Mouse (Mus musculus) CH12.LX (cell line): ENCODE measurements around the gene Uck1. TPM values are rescaled to one million over a fixed set of nuclear protein-coding genes. Genes with fewer than 3 reads are reported as not detected.

Source experiments
- DNase-seq: peaks from one replicate; pipeline ENCODE4 v3.0.0-alpha.2; 2013; ENCODE audit errors: extremely low read depth
- H3K27ac ChIP-seq: 2 replicates; pipeline ENCODE4 v1.5.1; 2012; ENCODE audit warnings: low read depth, mild to moderate bottlenecking, control low read depth, moderate library complexity; ENCODE audit not compliant: insufficient read depth
- H3K27me3 ChIP-seq: replicated peaks from 2 replicates; pipeline ENCODE3; 2012; ENCODE audit warnings: inconsistent platforms
- H3K36me3 ChIP-seq, 2 experiments: replicated peaks in 1 of 2; 2 replicates each; pipeline versions ENCODE3 to v1.6.1; 2012; ENCODE audit warnings: inconsistent platforms in 1 of 2, low read length in 1 of 2, mild to moderate bottlenecking in 1 of 2, mixed read lengths in 1 of 2, moderate library complexity in 1 of 2; ENCODE audit not compliant: control insufficient read depth in 1 of 2, insufficient read depth in 1 of 2
- H3K4me1 ChIP-seq, 2 experiments: 2 replicates each; pipeline ENCODE4 v1.6.1; 2012; ENCODE audit warnings: inconsistent platforms in 1 of 2, moderate library complexity in 1 of 2; ENCODE audit not compliant: insufficient read depth in 2 of 2, control insufficient read depth in 1 of 2
- H3K4me2 ChIP-seq: 2 replicates; pipeline ENCODE4 v1.6.1; 2012; ENCODE audit warnings: low read depth, mild to moderate bottlenecking, control low read depth; ENCODE audit not compliant: poor library complexity, insufficient read depth, severe bottlenecking
- H3K4me3 ChIP-seq, 3 experiments: fragments of 150-350 bp in 1 of 3; sonication (generic) in 1 of 3; replicated peaks in 1 of 3; 2 replicates each; pipeline versions ENCODE3 to v1.5.1; 2011 to 2012; ENCODE audit warnings: low read depth in 2 of 3, low read length in 2 of 3, mild to moderate bottlenecking in 2 of 3, moderate library complexity in 2 of 3, control low read depth in 1 of 3, improper control_type of control experiment in 1 of 3, inconsistent platforms in 1 of 3, mixed read lengths in 1 of 3; ENCODE audit not compliant: poor library complexity in 1 of 3
- H3K79me2 ChIP-seq: replicated peaks from 2 replicates; pipeline ENCODE4 v1.6.1; 2012; ENCODE audit warnings: mild to moderate bottlenecking, moderate library complexity; ENCODE audit not compliant: control insufficient read depth, poor library complexity, insufficient read depth, severe bottlenecking; ENCODE audit errors: extremely low read depth
- H3K9ac ChIP-seq: 2 replicates; pipeline ENCODE4 v1.6.1; 2012; ENCODE audit warnings: low read depth, mild to moderate bottlenecking, control low read depth, moderate library complexity; ENCODE audit not compliant: insufficient read depth
- H3K9me3 ChIP-seq: replicated peaks from 2 replicates; pipeline ENCODE3; 2012; ENCODE audit warnings: low read length, inconsistent platforms, mixed read lengths
- BHLHE40 ChIP-seq: IDR thresholded peaks from 2 replicates; pipeline ENCODE4 v1.6.1; 2011; ENCODE audit warnings: mild to moderate bottlenecking, low read depth, low read length, improper control_type of control experiment
- E2F4 ChIP-seq: IDR thresholded peaks from 2 replicates; pipeline ENCODE4 v1.6.1; 2011; ENCODE audit warnings: low read depth, low read length, improper control_type of control experiment; ENCODE audit not compliant: insufficient replicate concordance
- GABPA ChIP-seq: IDR thresholded peaks from 2 replicates; pipeline ENCODE4 v1.6.1; 2012; ENCODE audit warnings: low read depth, low read length, improper control_type of control experiment, inconsistent platforms; ENCODE audit not compliant: insufficient replicate concordance
- JUN ChIP-seq: IDR thresholded peaks from 2 replicates; pipeline ENCODE4 v1.6.1; 2011; ENCODE audit warnings: low read depth, mild to moderate bottlenecking, low read length, improper control_type of control experiment, moderate library complexity; ENCODE audit not compliant: insufficient read depth
- JUND ChIP-seq: conservative IDR thresholded peaks from 2 replicates; pipeline ENCODE4 v1.6.1; 2011; ENCODE audit warnings: low read depth, low read length, improper control_type of control experiment
- MAFK ChIP-seq: IDR thresholded peaks from 2 replicates; pipeline ENCODE4 v1.6.1; 2011; ENCODE audit warnings: low read length, improper control_type of control experiment; ENCODE audit not compliant: insufficient replicate concordance
- NELFE ChIP-seq: IDR thresholded peaks from 2 replicates; pipeline ENCODE4 v1.6.1; 2011; ENCODE audit warnings: low read depth, low read length, improper control_type of control experiment
- POLR2A ChIP-seq: IDR thresholded peaks from 2 replicates; pipeline ENCODE4 v1.6.1; 2011; ENCODE audit warnings: low read depth, mild to moderate bottlenecking, improper control_type of control experiment, low read length
- RCOR1 ChIP-seq: conservative IDR thresholded peaks from 2 replicates; pipeline ENCODE4 v1.6.1; 2012; ENCODE audit warnings: low read depth, mild to moderate bottlenecking, inconsistent platforms, low read length, improper control_type of control experiment
- SMC3 ChIP-seq: IDR thresholded peaks from 2 replicates; pipeline ENCODE4 v1.6.1; 2011; ENCODE audit warnings: low read depth, low read length, improper control_type of control experiment
- TBP ChIP-seq: conservative IDR thresholded peaks from 2 replicates; pipeline ENCODE4 v1.6.1; 2011; ENCODE audit warnings: low read depth, low read length, improper control_type of control experiment
- UBTF ChIP-seq: IDR thresholded peaks from 2 replicates; pipeline ENCODE4 v1.6.1; 2012; ENCODE audit warnings: low read depth, mild to moderate bottlenecking, inconsistent platforms, low read length, improper control_type of control experiment, moderate library complexity
- ZKSCAN1 ChIP-seq: IDR thresholded peaks from 2 replicates; pipeline ENCODE4 v1.6.1; 2012; ENCODE audit warnings: low read depth, inconsistent platforms, low read length, improper control_type of control experiment, borderline replicate concordance
- ZMIZ1 ChIP-seq: IDR thresholded peaks from 2 replicates; pipeline ENCODE4 v1.6.1; 2012; ENCODE audit warnings: low read depth, mild to moderate bottlenecking, inconsistent platforms, low read length, improper control_type of control experiment
- ZNF384 ChIP-seq: IDR thresholded peaks from 2 replicates; pipeline ENCODE4 v1.6.1; 2012; ENCODE audit warnings: low read depth, low read length, improper control_type of control experiment, inconsistent platforms
- dilution Hi-C: fragments of 300-500 bp; cut with MboI; formaldehyde crosslinking; loops from 2 replicates; pipeline ENCODE4 v1.14.3; 2020; ENCODE audit warnings: low sequenced_read_pairs; ENCODE audit not compliant: extremely low pct_unique_long_range_greater_than_20kb, extremely low pct_ligation_motif_present
- in situ Hi-C: fragments of 300-500 bp; cut with MboI; formaldehyde crosslinking; loops from 3 replicates; pipeline ENCODE4 v1.14.3; 2019; ENCODE audit warnings: low sequenced_read_pairs, low pct_ligation_motif_present, low pct_unique_long_range_greater_than_20kb, mixed read lengths
- polyA plus RNA-seq: library from polyadenylated mRNA; unstranded; fragments of >175 nt; gene quantifications from 2 replicates; pipeline ENCODE4 v1.2.1, GENCODE M21; 2012; ENCODE audit warnings: low read depth; ENCODE audit not compliant: insufficient read length
- total RNA-seq, 2 experiments: library from RNA; depleted of rRNA; stranded (reverse); fragments of 300-350 nt in 1 of 2; fragments of >200 nt in 1 of 2; gene quantifications; 2 replicates each; pipeline ENCODE4 v1.2.3; 2012 to 2014

The Uck1 gene
- total and polyA plus RNA-seq, 3 experiments = 33.7 to 45.0 (median 35.7) TPM

DNA sequence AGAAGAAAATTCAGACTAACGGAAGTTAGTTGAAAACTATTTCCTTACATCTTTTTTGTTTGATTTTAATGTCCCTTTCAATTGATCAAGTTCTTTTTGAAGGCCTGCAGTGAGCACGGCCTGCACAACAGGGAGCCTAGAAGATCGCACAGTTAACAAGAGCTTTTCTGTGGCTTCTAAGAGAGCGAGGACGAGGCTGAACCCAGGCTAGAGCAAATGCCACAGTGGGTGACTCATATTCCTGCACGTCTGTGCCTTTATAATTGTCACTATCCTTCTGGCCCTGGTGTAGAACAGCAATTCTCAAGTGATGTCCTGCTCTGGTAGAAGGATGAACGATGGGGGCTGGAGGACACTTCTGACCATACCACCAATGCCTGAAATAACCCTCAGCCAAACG, 42.3 kb downstream of the Uck1 start:
- Histone ChIP-seq H3K36me3 (peaks cover 100% of the 10 kb centered on the region in 2 experiments), H3K27me3 (no peaks in the 10 kb centered on the region), H3K79me2 (no peaks in the 10 kb centered on the region), H3K27ac (no peak overlapping the region), H3K4me1 (peaks cover 7 to 33% of the 10 kb centered on the region in 2 experiments; a peak in 3 of 4 replicates), H3K4me2 (no peak overlapping the region), H3K9ac (no peak overlapping the region), H3K4me3 (no peak overlapping the region), H3K9me3 (no peaks in the 10 kb centered on the region)
- dilution Hi-C loops = no loop called here
- no peak for TF ChIP-seq ZMIZ1
- TF ChIP-seq SMC3 = no peak
- no peak for TF ChIP-seq ZKSCAN1
- TF ChIP-seq MAFK = no peak
- TF ChIP-seq E2F4 = no peak
- no peak for TF ChIP-seq JUND
- no peak for TF ChIP-seq UBTF
- no peak for TF ChIP-seq POLR2A
- TF ChIP-seq TBP = no peak
- no peak for TF ChIP-seq RCOR1
- in situ Hi-C loops = no loop called here
- DNase-seq = no peak

DNA sequence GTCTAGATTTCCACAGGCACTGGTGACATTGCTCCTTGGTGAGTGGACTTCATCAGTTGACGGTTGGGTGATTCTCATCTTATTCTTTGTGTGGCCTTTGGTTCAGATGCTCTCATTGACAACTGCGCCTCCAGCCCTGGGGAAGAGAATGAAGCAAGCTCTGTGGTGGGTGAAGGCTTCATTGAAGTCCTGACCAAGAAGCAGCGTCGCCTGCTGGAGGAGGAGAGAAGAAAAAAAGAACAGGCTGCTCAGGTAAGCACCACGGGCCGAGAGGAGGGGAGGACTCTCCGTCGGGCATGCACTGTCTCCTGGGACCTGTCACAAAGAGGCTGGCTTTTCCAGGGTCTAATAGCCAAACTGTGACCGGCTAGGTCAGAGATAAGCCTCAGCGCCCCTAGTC, 43.5 kb downstream of the Uck1 start:
- Histone ChIP-seq H3K9ac (no peak overlapping the region), H3K4me3 (no peak overlapping the region), H3K27ac (no peak overlapping the region), H3K36me3 (peaks cover 99 to 100% of the 10 kb centered on the region in 2 experiments), H3K79me2 (no peaks in the 10 kb centered on the region), H3K27me3 (no peaks in the 10 kb centered on the region), H3K9me3 (no peaks in the 10 kb centered on the region), H3K4me2 (no peak overlapping the region), H3K4me1 (peaks cover 6 to 23% of the 10 kb centered on the region in 2 experiments; a peak in 3 of 4 replicates)
- DNase-seq = no peak
- in situ Hi-C loops = no loop called here
- TF ChIP-seq ZNF384 (no peak), BHLHE40 (no peak), JUN (no peak), GABPA (no peak), ZMIZ1 (no peak), NELFE (no peak)
- dilution Hi-C loops = no loop called here
